Mouse (Mus musculus): ENCODE results near the gene Col13a1. TPM values are rescaled to one million over a fixed set of nuclear protein-coding genes. Genes with fewer than 3 reads are reported as not detected.

Gene Col13a1
- polyA plus RNA-seq, 1 experiment from 2014 or later = 1.2 TPM

- no peak overlapping the region for H3K4me3 ChIP-seq (ENCODE audit: low read depth, low read length)
- WGBS = 54% methylated on average over 5 of the region's 5 CpGs
- H3K27me3 ChIP-seq (ENCODE audit: control insufficient read depth, insufficient read depth, low read length) = no peaks in the 10 kb centered on the region
- H3K36me3 ChIP-seq (ENCODE audit: control insufficient read depth, insufficient read depth, low read length) = no peaks in the 10 kb centered on the region
- ATAC-seq (replicated peaks; ENCODE audit: low FRiP score) = no peak
- H3K9me3 ChIP-seq (ENCODE audit: control insufficient read depth, low read length) = no peaks in the 10 kb centered on the region
- H3K9ac ChIP-seq (ENCODE audit: low read length) = no peak overlapping the region
- no peaks in the 10 kb centered on the region for H3K4me1 ChIP-seq (replicated peaks; ENCODE audit: control insufficient read depth, insufficient read depth, low read length)
- DNase-seq (ENCODE audit: low spot score) = no peak
- H3K4me2 ChIP-seq (ENCODE audit: low read depth, low read length, severe bottlenecking) = no peak overlapping the region
- no peak overlapping the region for H3K27ac ChIP-seq (ENCODE audit: low read depth, low read length)
Observed at GRCm38 (mm10) chr10:61953916-61954315, 25.0 kb downstream of the Col13a1 start.

GRCm38 (mm10) chr10:61949542-61949941 lies 29.4 kb downstream of the Col13a1 start:
- DNase-seq (ENCODE audit: low spot score) (no peak), ATAC-seq (replicated peaks; ENCODE audit: low FRiP score) (no peak)
- H3K4me2 ChIP-seq (ENCODE audit: low read depth, low read length, severe bottlenecking) = no peak overlapping the region
- H3K4me1 ChIP-seq (replicated peaks; ENCODE audit: control insufficient read depth, insufficient read depth, low read length) = no peaks in the 10 kb centered on the region
- WGBS = 80% methylated on average over 6 of the region's 6 CpGs
- H3K4me3 ChIP-seq (ENCODE audit: low read depth, low read length) = no peak overlapping the region
- no peaks in the 10 kb centered on the region for H3K9me3 ChIP-seq (ENCODE audit: control insufficient read depth, low read length)
- H3K27ac ChIP-seq (ENCODE audit: low read depth, low read length) = no peak overlapping the region
- H3K27me3 ChIP-seq (ENCODE audit: control insufficient read depth, insufficient read depth, low read length) = no peaks in the 10 kb centered on the region
- no peaks in the 10 kb centered on the region for H3K36me3 ChIP-seq (ENCODE audit: control insufficient read depth, insufficient read depth, low read length)
- no peak overlapping the region for H3K9ac ChIP-seq (ENCODE audit: low read length)

GRCm38 (mm10) chr10:61944386-61944785 lies 34.5 kb downstream of the Col13a1 start:
- no peaks in the 10 kb centered on the region for H3K27me3 ChIP-seq (ENCODE audit: control insufficient read depth, insufficient read depth, low read length)
- ATAC-seq (replicated peaks; ENCODE audit: low FRiP score) (no peak), DNase-seq (ENCODE audit: low spot score) (no peak)
- no peaks in the 10 kb centered on the region for H3K9me3 ChIP-seq (ENCODE audit: control insufficient read depth, low read length)
- H3K27ac ChIP-seq (ENCODE audit: low read depth, low read length) = no peak overlapping the region
- no peak overlapping the region for H3K9ac ChIP-seq (ENCODE audit: low read length)
- no peak overlapping the region for H3K4me3 ChIP-seq (ENCODE audit: low read depth, low read length)
- H3K4me2 ChIP-seq (ENCODE audit: low read depth, low read length, severe bottlenecking) = no peak overlapping the region
- no peaks in the 10 kb centered on the region for H3K36me3 ChIP-seq (ENCODE audit: control insufficient read depth, insufficient read depth, low read length)
- WGBS = 93% methylated on average over 2 of the region's 2 CpGs
- no peaks in the 10 kb centered on the region for H3K4me1 ChIP-seq (replicated peaks; ENCODE audit: control insufficient read depth, insufficient read depth, low read length)

GRCm38 (mm10) chr10:61943480-61943879 lies 35.4 kb downstream of the Col13a1 start:
- no peak overlapping the region for H3K9ac ChIP-seq (ENCODE audit: low read length)
- no peak overlapping the region for H3K4me2 ChIP-seq (ENCODE audit: low read depth, low read length, severe bottlenecking)
- H3K4me1 ChIP-seq (replicated peaks; ENCODE audit: control insufficient read depth, insufficient read depth, low read length) = no peaks in the 10 kb centered on the region
- no peak for ATAC-seq (replicated peaks; ENCODE audit: low FRiP score)
- WGBS = 68% methylated on average over 10 of the region's 10 CpGs
- H3K27me3 ChIP-seq (ENCODE audit: control insufficient read depth, insufficient read depth, low read length) = no peaks in the 10 kb centered on the region
- H3K4me3 ChIP-seq (ENCODE audit: low read depth, low read length) = no peak overlapping the region
- no peaks in the 10 kb centered on the region for H3K9me3 ChIP-seq (ENCODE audit: control insufficient read depth, low read length)
- no peak overlapping the region for H3K27ac ChIP-seq (ENCODE audit: low read depth, low read length)
- no peak for DNase-seq (ENCODE audit: low spot score)
- H3K36me3 ChIP-seq (ENCODE audit: control insufficient read depth, insufficient read depth, low read length) = no peaks in the 10 kb centered on the region

GRCm38 (mm10) chr10:61942719-61943118 lies 36.2 kb downstream of the Col13a1 start:
- Histone ChIP-seq H3K9me3 (ENCODE audit: control insufficient read depth, low read length) (no peaks in the 10 kb centered on the region), H3K27me3 (ENCODE audit: control insufficient read depth, insufficient read depth, low read length) (no peaks in the 10 kb centered on the region), H3K27ac (ENCODE audit: low read depth, low read length) (no peak overlapping the region), H3K4me3 (ENCODE audit: low read depth, low read length) (no peak overlapping the region), H3K9ac (ENCODE audit: low read length) (no peak overlapping the region), H3K4me2 (ENCODE audit: low read depth, low read length, severe bottlenecking) (no peak overlapping the region), H3K4me1 (replicated peaks; ENCODE audit: control insufficient read depth, insufficient read depth, low read length) (no peaks in the 10 kb centered on the region), H3K36me3 (ENCODE audit: control insufficient read depth, insufficient read depth, low read length) (no peaks in the 10 kb centered on the region)
- DNase-seq (ENCODE audit: low spot score) (no peak), ATAC-seq (replicated peaks; ENCODE audit: low FRiP score) (no peak)
- WGBS = 74% methylated on average over 2 of the region's 2 CpGs

- no peak for ATAC-seq (replicated peaks; ENCODE audit: low FRiP score)
- Histone ChIP-seq H3K9ac (ENCODE audit: low read length) (no peak overlapping the region), H3K27me3 (ENCODE audit: control insufficient read depth, insufficient read depth, low read length) (peaks cover 3% of the 10 kb centered on the region; the same call in 1 of the 2 replicates), H3K4me3 (ENCODE audit: low read depth, low read length) (no peak overlapping the region; the same call in 1 of the 2 replicates), H3K27ac (ENCODE audit: low read depth, low read length) (no peak overlapping the region), H3K9me3 (ENCODE audit: control insufficient read depth, low read length) (no peaks in the 10 kb centered on the region), H3K36me3 (ENCODE audit: control insufficient read depth, insufficient read depth, low read length) (no peaks in the 10 kb centered on the region), H3K4me1 (replicated peaks; ENCODE audit: control insufficient read depth, insufficient read depth, low read length) (0 out of 2 replicates have a peak, but pooled peaks cover 5% of the 10 kb centered on the region), H3K4me2 (ENCODE audit: low read depth, low read length, severe bottlenecking) (peak overlapping the region; percentile 41)
- DNase-seq (ENCODE audit: low spot score) = peak; percentile 69
- 2% methylated on average over 26 of the region's 28 CpGs for WGBS
Observed at GRCm38 (mm10) chr10:61936211-61937121, 42.4 kb downstream of the Col13a1 start.

- H3K4me1 ChIP-seq (replicated peaks; ENCODE audit: control insufficient read depth, insufficient read depth, low read length) = peaks cover 7% of the 10 kb centered on the region; the same call in 1 of the 2 replicates
- no peak for DNase-seq (ENCODE audit: low spot score)
- no peak overlapping the region for H3K9ac ChIP-seq (ENCODE audit: low read length)
- H3K4me2 ChIP-seq (ENCODE audit: low read depth, low read length, severe bottlenecking) = no peak overlapping the region
- no peaks in the 10 kb centered on the region for H3K36me3 ChIP-seq (ENCODE audit: control insufficient read depth, insufficient read depth, low read length)
- H3K4me3 ChIP-seq (ENCODE audit: low read depth, low read length) = no peak overlapping the region
- H3K27me3 ChIP-seq (ENCODE audit: control insufficient read depth, insufficient read depth, low read length) = no peaks in the 10 kb centered on the region
- H3K9me3 ChIP-seq (ENCODE audit: control insufficient read depth, low read length) = no peaks in the 10 kb centered on the region
- 63% methylated on average over 6 of the region's 6 CpGs for WGBS
- no peak for ATAC-seq (replicated peaks; ENCODE audit: low FRiP score)
- H3K27ac ChIP-seq (ENCODE audit: low read depth, low read length) = no peak overlapping the region
Observed at GRCm38 (mm10) chr10:61931678-61932077, 47.2 kb downstream of the Col13a1 start.

GRCm38 (mm10) chr10:61929901-61930300 lies 49.0 kb downstream of the Col13a1 start:
- no peak overlapping the region for H3K4me3 ChIP-seq (ENCODE audit: low read depth, low read length)
- H3K4me1 ChIP-seq (replicated peaks; ENCODE audit: control insufficient read depth, insufficient read depth, low read length) = peaks cover 4% of the 10 kb centered on the region; the same call in 1 of the 2 replicates
- no peaks in the 10 kb centered on the region for H3K36me3 ChIP-seq (ENCODE audit: control insufficient read depth, insufficient read depth, low read length)
- ATAC-seq (replicated peaks; ENCODE audit: low FRiP score) (no peak), DNase-seq (ENCODE audit: low spot score) (no peak)
- no peaks in the 10 kb centered on the region for H3K9me3 ChIP-seq (ENCODE audit: control insufficient read depth, low read length)
- no peaks in the 10 kb centered on the region for H3K27me3 ChIP-seq (ENCODE audit: control insufficient read depth, insufficient read depth, low read length)
- H3K9ac ChIP-seq (ENCODE audit: low read length) = no peak overlapping the region
- WGBS = 76% methylated on average over 6 of the region's 6 CpGs
- no peak overlapping the region for H3K27ac ChIP-seq (ENCODE audit: low read depth, low read length)
- no peak overlapping the region for H3K4me2 ChIP-seq (ENCODE audit: low read depth, low read length, severe bottlenecking)

All from forebrain, embryonic 11.5 days (tissue).